Mouse (Mus musculus) neural tube, embryonic 12.5 days (tissue): ENCODE measurements around the gene Osbpl3. TPM values are rescaled to one million over a fixed set of nuclear protein-coding genes. Genes with fewer than 3 reads are reported as not detected.

Source experiments
- ATAC-seq: fragments of 200-750 bp; cut with Nextera tagmentation; 2 replicates; pipeline ENCODE4 v1.8.0; 2017; ENCODE audit warnings: low read depth, mild to moderate bottlenecking, moderate TSS enrichment, moderate library complexity; ENCODE audit not compliant: low FRiP score
- H3K27ac ChIP-seq: fragments of 300-500 bp; sonication (generic); 2 replicates; pipeline ENCODE4 v1.5.1; 2016
- H3K27me3 ChIP-seq: fragments of 300-500 bp; sonication (generic); replicated peaks from 2 replicates; pipeline ENCODE4 v1.6.1; 2016; ENCODE audit warnings: mild to moderate bottlenecking
- H3K36me3 ChIP-seq: fragments of 300-500 bp; sonication (generic); 2 replicates; pipeline ENCODE4 v1.6.1; 2016; ENCODE audit warnings: mild to moderate bottlenecking
- H3K4me1 ChIP-seq: fragments of 300-500 bp; sonication (generic); 2 replicates; pipeline ENCODE4 v1.6.1; 2016
- H3K4me2 ChIP-seq: fragments of 300-500 bp; sonication (generic); replicated peaks from 2 replicates; pipeline ENCODE4 v1.6.1; 2016; ENCODE audit warnings: mild to moderate bottlenecking
- H3K4me3 ChIP-seq: fragments of 300-500 bp; sonication (generic); 2 replicates; pipeline ENCODE4 v1.5.1; 2016
- H3K9ac ChIP-seq: fragments of 300-500 bp; sonication (generic); 2 replicates; pipeline ENCODE4 v1.6.1; 2016; ENCODE audit warnings: mild to moderate bottlenecking
- H3K9me3 ChIP-seq: fragments of 300-500 bp; sonication (generic); 2 replicates; pipeline ENCODE4 v1.6.1; 2016; ENCODE audit warnings: mild to moderate bottlenecking
- WGBS: fragments of 180-500 bp; shearing (Covaris S2); methylation state at CpG from one replicate; pipeline ENCODE4 v1.1.7; 2016; 5-methylcytosine and 5-hydroxymethylcytosine counted together
- polyA plus RNA-seq: library from polyadenylated mRNA; unstranded; fragments of >200 nt; fragmentation: Nextera tagmentation; extraction: Ambion mirVana; gene quantifications from 2 replicates; pipeline ENCODE4 v1.2.1, GENCODE M21; 2016

The Osbpl3 gene
- 5.4 and 5.9 TPM in 2 replicates for polyA plus RNA-seq

- peak within 1 kb of the TSS; percentile 94 for H3K4me2 ChIP-seq
- ATAC-seq: peak; percentile 94
- H3K9me3 ChIP-seq: no peaks in the 10 kb centered on the region
- 0 out of 2 replicates have a peak within 1 kb of the TSS, but pooled peaks have one; percentile 13 for H3K27ac ChIP-seq
- H3K9ac ChIP-seq: peak within 1 kb of the TSS; percentile 71
- no peaks in the 10 kb centered on the region for H3K27me3 ChIP-seq
- H3K4me3 ChIP-seq: peak within 1 kb of the TSS; percentile 60
- H3K4me1 ChIP-seq: peaks cover 5% of the 10 kb centered on the region; the same call in 1 of the 2 replicates
- WGBS: under 1% methylated on average over 45 of the region's 45 CpGs
- no peaks in the 10 kb centered on the region for H3K36me3 ChIP-seq
Observed at GRCm38 (mm10) chr6:50455829-50456469, at the start of gene Osbpl3. Osbpl3 (minus strand) TSS chr6:50456201.

GRCm38 (mm10) chr6:50505531-50505930 is 49.5 kb upstream of the Osbpl3 start:
- H3K4me2 ChIP-seq: no peak overlapping the region
- no peaks in the 10 kb centered on the region for H3K36me3 ChIP-seq
- H3K4me1 ChIP-seq: no peaks in the 10 kb centered on the region
- no peak overlapping the region for H3K27ac ChIP-seq
- no peaks in the 10 kb centered on the region for H3K9me3 ChIP-seq
- H3K27me3 ChIP-seq: no peaks in the 10 kb centered on the region
- no peak overlapping the region for H3K9ac ChIP-seq
- H3K4me3 ChIP-seq: no peak overlapping the region
- ATAC-seq: no peak
- WGBS: 90% methylated on average over 5 of the region's 5 CpGs

- H3K27me3 ChIP-seq: no peaks in the 10 kb centered on the region
- H3K9ac ChIP-seq: no peak overlapping the region
- no peak overlapping the region for H3K4me2 ChIP-seq
- no peak overlapping the region for H3K4me3 ChIP-seq
- no peak overlapping the region for H3K27ac ChIP-seq
- H3K9me3 ChIP-seq: no peaks in the 10 kb centered on the region
- no peaks in the 10 kb centered on the region for H3K36me3 ChIP-seq
- H3K4me1 ChIP-seq: no peaks in the 10 kb centered on the region
- ATAC-seq: no peak
- WGBS: 85% methylated on average over 5 of the region's 5 CpGs
Observed at GRCm38 (mm10) chr6:50504711-50505110, 48.7 kb upstream of the Osbpl3 start.

- H3K27ac ChIP-seq: no peak overlapping the region
- 62% methylated on average over 8 of the region's 8 CpGs for WGBS
- H3K4me1 ChIP-seq: no peaks in the 10 kb centered on the region
- no peaks in the 10 kb centered on the region for H3K36me3 ChIP-seq
- no peaks in the 10 kb centered on the region for H3K9me3 ChIP-seq
- H3K9ac ChIP-seq: no peak overlapping the region
- no peak overlapping the region for H3K4me2 ChIP-seq
- H3K27me3 ChIP-seq: no peaks in the 10 kb centered on the region
- H3K4me3 ChIP-seq: no peak overlapping the region
- ATAC-seq: no peak
Observed at GRCm38 (mm10) chr6:50503779-50504178, 47.8 kb upstream of the Osbpl3 start.

GRCm38 (mm10) chr6:50503031-50503430 is 47.0 kb upstream of the Osbpl3 start:
- H3K4me1 ChIP-seq: no peaks in the 10 kb centered on the region
- no peak overlapping the region for H3K9ac ChIP-seq
- H3K4me3 ChIP-seq: no peak overlapping the region
- no peak for ATAC-seq
- no peak overlapping the region for H3K27ac ChIP-seq
- no peaks in the 10 kb centered on the region for H3K9me3 ChIP-seq
- no peaks in the 10 kb centered on the region for H3K27me3 ChIP-seq
- WGBS: 80% methylated on average over 4 of the region's 4 CpGs
- no peak overlapping the region for H3K4me2 ChIP-seq
- no peaks in the 10 kb centered on the region for H3K36me3 ChIP-seq

GRCm38 (mm10) chr6:50498346-50498745 is 42.3 kb upstream of the Osbpl3 start:
- Histone ChIP-seq H3K9ac (no peak overlapping the region), H3K4me3 (no peak overlapping the region), H3K27me3 (no peaks in the 10 kb centered on the region), H3K4me2 (no peak overlapping the region), H3K27ac (no peak overlapping the region), H3K4me1 (no peaks in the 10 kb centered on the region), H3K9me3 (0 out of 2 replicates have a peak, but pooled peaks cover 4% of the 10 kb centered on the region), H3K36me3 (no peaks in the 10 kb centered on the region)
- ATAC-seq: no peak
- 94% methylated on average over 2 of the region's 2 CpGs for WGBS

GRCm38 (mm10) chr6:50490519-50490918 is 34.5 kb upstream of the Osbpl3 start:
- Histone ChIP-seq H3K36me3 (no peaks in the 10 kb centered on the region), H3K27me3 (no peaks in the 10 kb centered on the region), H3K27ac (no peak overlapping the region), H3K9ac (no peak overlapping the region), H3K4me1 (no peaks in the 10 kb centered on the region), H3K9me3 (no peaks in the 10 kb centered on the region), H3K4me3 (no peak overlapping the region), H3K4me2 (no peak overlapping the region)
- no peak for ATAC-seq
- WGBS: 91% methylated on average over 2 of the region's 2 CpGs

GRCm38 (mm10) chr6:50489380-50489779 is 33.4 kb upstream of the Osbpl3 start:
- 52% methylated on average over 9 of the region's 9 CpGs for WGBS
- no peaks in the 10 kb centered on the region for H3K27me3 ChIP-seq
- ATAC-seq: no peak
- H3K36me3 ChIP-seq: no peaks in the 10 kb centered on the region
- H3K9ac ChIP-seq: no peak overlapping the region
- no peaks in the 10 kb centered on the region for H3K4me1 ChIP-seq
- no peaks in the 10 kb centered on the region for H3K9me3 ChIP-seq
- H3K27ac ChIP-seq: no peak overlapping the region
- no peak overlapping the region for H3K4me3 ChIP-seq
- H3K4me2 ChIP-seq: no peak overlapping the region

GRCm38 (mm10) chr6:50486035-50486902 is 30.3 kb upstream of the Osbpl3 start:
- Histone ChIP-seq H3K4me3 (no peak overlapping the region), H3K27me3 (no peaks in the 10 kb centered on the region), H3K4me1 (no peaks in the 10 kb centered on the region), H3K9me3 (no peaks in the 10 kb centered on the region), H3K36me3 (no peaks in the 10 kb centered on the region), H3K4me2 (no peak overlapping the region), H3K9ac (no peak overlapping the region), H3K27ac (no peak overlapping the region)
- ATAC-seq: no peak
- 93% methylated on average over 11 of the region's 11 CpGs for WGBS

GRCm38 (mm10) chr6:50483426-50483825 is 27.4 kb upstream of the Osbpl3 start:
- WGBS: 90% methylated on average over 3 of the region's 3 CpGs
- no peaks in the 10 kb centered on the region for H3K4me1 ChIP-seq
- no peak overlapping the region for H3K27ac ChIP-seq
- H3K4me3 ChIP-seq: no peak overlapping the region
- ATAC-seq: no peak
- H3K4me2 ChIP-seq: no peak overlapping the region
- no peak overlapping the region for H3K9ac ChIP-seq
- no peaks in the 10 kb centered on the region for H3K36me3 ChIP-seq
- no peaks in the 10 kb centered on the region for H3K9me3 ChIP-seq
- H3K27me3 ChIP-seq: no peaks in the 10 kb centered on the region

GRCm38 (mm10) chr6:50481460-50481859 is 25.5 kb upstream of the Osbpl3 start:
- Histone ChIP-seq H3K36me3 (no peaks in the 10 kb centered on the region), H3K4me2 (no peak overlapping the region), H3K9ac (no peak overlapping the region), H3K27me3 (no peaks in the 10 kb centered on the region), H3K4me3 (no peak overlapping the region), H3K27ac (no peak overlapping the region), H3K4me1 (no peaks in the 10 kb centered on the region), H3K9me3 (no peaks in the 10 kb centered on the region)
- no peak for ATAC-seq
- 87% methylated on average over 5 of the region's 5 CpGs for WGBS

GRCm38 (mm10) chr6:50466451-50466850 is 10.4 kb upstream of the Osbpl3 start:
- no peak for ATAC-seq
- H3K4me1 ChIP-seq: no peaks in the 10 kb centered on the region
- no peak overlapping the region for H3K4me3 ChIP-seq
- no peaks in the 10 kb centered on the region for H3K27me3 ChIP-seq
- H3K9me3 ChIP-seq: no peaks in the 10 kb centered on the region
- WGBS: 82% methylated on average over 3 of the region's 3 CpGs
- H3K4me2 ChIP-seq: no peak overlapping the region
- no peaks in the 10 kb centered on the region for H3K36me3 ChIP-seq
- no peak overlapping the region for H3K9ac ChIP-seq
- no peak overlapping the region for H3K27ac ChIP-seq
